Mouse (Mus musculus) limb, embryonic 14.5 days (tissue): ENCODE results near the gene Hcrtr1. TPM values are rescaled to one million over a fixed set of nuclear protein-coding genes. Genes with fewer than 3 reads are reported as not detected.

Source experiments
- ATAC-seq: fragments of 200-750 bp; cut with Nextera tagmentation; 2 replicates; pipeline ENCODE4 v1.8.0; 2017; ENCODE audit warnings: low read depth, moderate number of reproducible peaks, moderate TSS enrichment; ENCODE audit not compliant: low FRiP score
- DNase-seq: peaks from one replicate; pipeline ENCODE4 v3.0.0-alpha.2; 2015; ENCODE audit warnings: low spot score
- H3K27ac ChIP-seq: fragments of 300-500 bp; sonication (generic); replicated peaks from 2 replicates; pipeline ENCODE4 v1.5.1; 2014; ENCODE audit warnings: low read depth, mild to moderate bottlenecking, low read length, moderate library complexity, mixed read lengths
- H3K27me3 ChIP-seq: fragments of 300-500 bp; sonication (generic); 2 replicates; pipeline ENCODE4 v1.6.1; 2014; ENCODE audit warnings: low read length, mixed read lengths; ENCODE audit not compliant: control insufficient read depth, insufficient read depth
- H3K36me3 ChIP-seq: fragments of 300-500 bp; sonication (generic); 2 replicates; pipeline ENCODE4 v1.6.1; 2014; ENCODE audit warnings: mild to moderate bottlenecking, low read length, moderate library complexity, mixed read lengths; ENCODE audit not compliant: control insufficient read depth, insufficient read depth
- H3K4me1 ChIP-seq: fragments of 300-500 bp; sonication (generic); 2 replicates; pipeline ENCODE4 v1.6.1; 2014; ENCODE audit warnings: antibody characterized with exemption, low read length, mixed read lengths; ENCODE audit not compliant: control insufficient read depth, insufficient read depth
- H3K4me2 ChIP-seq: fragments of 300-500 bp; sonication (generic); replicated peaks from 2 replicates; pipeline ENCODE4 v1.6.1; 2014; ENCODE audit warnings: low read depth, mild to moderate bottlenecking, low read length, moderate library complexity; ENCODE audit not compliant: severe bottlenecking
- H3K4me3 ChIP-seq: fragments of 300-500 bp; sonication (generic); replicated peaks from 2 replicates; pipeline ENCODE4 v1.5.1; 2014; ENCODE audit warnings: low read length
- H3K9ac ChIP-seq: fragments of 300-500 bp; sonication (generic); 2 replicates; pipeline ENCODE4 v1.6.1; 2014; ENCODE audit warnings: mild to moderate bottlenecking, low read depth, low read length, moderate library complexity; ENCODE audit not compliant: severe bottlenecking
- H3K9me3 ChIP-seq: fragments of 300-500 bp; sonication (generic); 2 replicates; pipeline ENCODE4 v1.6.1; 2016; ENCODE audit warnings: low read length; ENCODE audit not compliant: control insufficient read depth
- POLR2A ChIP-seq: fragments of 200-500 bp; IDR thresholded peaks from 2 replicates; pipeline ENCODE4 v1.8.0; 2012; ENCODE audit warnings: inconsistent platforms, mild to moderate bottlenecking, moderate library complexity, borderline replicate concordance; ENCODE audit not compliant: insufficient read depth, insufficient read length; ENCODE audit errors: extremely low read depth
- WGBS: fragments of 180-500 bp; shearing (Covaris S2); extraction: QIAGEN DNeasy Blood & Tissue Kit; methylation state at CpG from one replicate; pipeline ENCODE4 v1.1.7; 2014; 5-methylcytosine and 5-hydroxymethylcytosine counted together
- polyA plus RNA-seq, 2 experiments: library from polyadenylated mRNA; depleted of rRNA in 1 of 2; stranded (reverse) in 1 of 2; unstranded in 1 of 2; fragments of >200 nt; fragmentation: Nextera tagmentation in 1 of 2; extraction: Ambion mirVana in 1 of 2; gene quantifications; 2 replicates each; pipeline versions ENCODE4 v1.2.1 to v1.2.3; 2012 to 2014

Gene Hcrtr1
- polyA plus RNA-seq, 2 experiments = 0.08 to 0.10 TPM

DNA sequence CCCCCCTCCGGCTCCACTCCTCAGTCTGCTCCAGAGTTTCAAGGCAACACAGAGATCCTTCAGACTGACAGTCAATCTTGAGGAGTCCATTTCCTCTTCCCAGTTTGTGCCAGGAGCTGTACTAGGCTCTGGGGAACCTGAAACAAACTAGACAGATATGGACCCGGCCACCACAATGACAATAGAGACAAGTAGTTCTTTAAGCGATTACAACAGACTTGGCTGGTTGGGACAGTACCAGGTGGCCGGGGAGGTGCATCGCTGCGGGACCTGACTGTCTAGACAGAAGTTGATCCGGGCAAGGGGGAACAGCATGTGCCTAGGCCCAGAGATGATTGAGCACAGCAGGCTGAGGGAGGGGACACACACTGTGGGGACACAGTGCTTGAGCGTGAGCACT is 38.0 kb downstream of the Hcrtr1 start:
- 0 out of 2 replicates have a peak, but pooled peaks have one; percentile 39 for ATAC-seq
- Histone ChIP-seq H3K4me3 (no peak overlapping the region), H3K4me2 (no peak overlapping the region), H3K27me3 (no peaks in the 10 kb centered on the region), H3K9me3 (0 out of 2 replicates have a peak, but pooled peaks cover 3% of the 10 kb centered on the region), H3K4me1 (peaks cover 10% of the 10 kb centered on the region; the same call in 1 of the 2 replicates), H3K27ac (no peak overlapping the region), H3K36me3 (peaks cover 17% of the 10 kb centered on the region), H3K9ac (no peak overlapping the region)
- DNase-seq = no peak
- 50% methylated on average over 8 of the region's 8 CpGs for WGBS
- no peak for TF ChIP-seq POLR2A

DNA sequence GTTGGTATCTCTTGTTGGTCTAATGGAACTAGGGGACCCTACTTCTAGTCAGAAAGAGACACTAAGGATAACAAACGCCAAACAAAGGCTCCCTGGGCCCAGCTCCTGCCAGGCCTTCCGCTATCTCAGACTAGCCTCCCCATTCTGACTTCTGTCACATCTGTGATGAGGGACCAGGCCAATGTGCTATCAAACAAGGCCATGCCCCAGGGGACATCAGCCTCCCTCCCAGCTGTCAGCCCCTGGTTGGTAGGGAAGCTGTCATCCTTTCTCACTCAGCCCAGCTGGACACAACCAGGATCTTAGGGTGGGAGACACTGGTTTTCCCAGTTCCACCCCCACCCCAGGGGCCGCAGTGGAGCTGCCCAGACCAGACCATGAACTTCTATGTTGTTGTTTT is 44.0 kb downstream of the Hcrtr1 start:
- no peaks in the 10 kb centered on the region for H3K9me3 ChIP-seq
- no peak for DNase-seq
- no peak overlapping the region for H3K27ac ChIP-seq
- H3K27me3 ChIP-seq = no peaks in the 10 kb centered on the region
- no peak overlapping the region for H3K4me2 ChIP-seq
- TF ChIP-seq POLR2A = no peak
- ATAC-seq = no peak
- no peak overlapping the region for H3K9ac ChIP-seq
- peaks cover 42% of the 10 kb centered on the region for H3K36me3 ChIP-seq
- WGBS = 54% methylated on average over 3 of the region's 3 CpGs
- H3K4me1 ChIP-seq = no peaks in the 10 kb centered on the region
- no peak overlapping the region for H3K4me3 ChIP-seq

DNA sequence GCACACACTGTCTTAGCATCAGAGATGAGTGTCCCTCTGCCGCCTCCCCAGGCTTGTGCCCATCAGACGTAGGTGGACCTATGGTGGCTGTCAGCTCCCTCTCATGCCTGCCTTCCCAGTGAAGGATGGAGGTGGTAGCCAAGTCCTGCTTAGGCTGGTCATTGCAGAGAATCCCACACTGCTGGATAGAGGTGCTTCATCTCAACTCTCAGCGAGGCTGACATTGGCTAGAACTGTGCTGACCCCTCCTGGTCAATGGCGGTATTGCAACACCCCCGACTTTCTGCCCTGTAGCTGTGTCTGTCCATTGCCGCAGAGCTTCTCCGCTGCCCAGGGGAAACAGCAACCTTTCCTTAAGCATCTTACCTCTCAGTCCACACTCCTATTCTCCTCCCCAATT is 51.9 kb downstream of the Hcrtr1 start:
- TF ChIP-seq POLR2A = no peak
- WGBS = 16% methylated on average over 7 of the region's 7 CpGs
- peak; percentile 35; the same call in 1 of the 2 replicates for ATAC-seq

DNA sequence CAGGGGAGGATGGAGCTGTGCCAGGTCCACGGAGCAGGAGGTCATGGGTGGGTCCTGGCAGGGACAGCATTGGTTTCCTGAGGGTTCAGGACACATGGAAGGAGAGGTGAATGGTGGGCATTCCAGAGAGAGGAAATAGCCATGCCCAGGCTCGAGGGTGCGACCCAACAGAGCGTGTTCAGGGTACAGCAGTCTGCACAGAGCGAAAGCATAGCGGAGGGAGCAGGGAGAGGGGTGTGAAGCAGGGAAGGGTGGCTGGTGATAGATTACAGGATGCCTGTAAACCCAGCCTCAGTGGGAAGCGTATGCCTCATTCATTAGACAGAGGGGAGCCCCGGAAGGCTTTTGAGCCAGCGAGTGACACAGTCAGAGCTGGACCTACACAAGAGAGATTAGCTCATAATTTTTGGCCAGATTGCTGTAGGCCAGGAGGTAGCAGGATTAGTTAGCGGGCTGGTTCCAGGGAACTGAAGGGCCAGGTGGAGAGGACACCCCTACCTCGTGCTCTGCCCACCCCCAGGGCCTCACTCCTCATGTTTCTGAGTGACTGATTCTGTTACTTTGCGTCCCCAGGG is 53.8 kb downstream of the Hcrtr1 start:
- no peak overlapping the region for H3K27ac ChIP-seq
- peaks cover 8% of the 10 kb centered on the region; the same call in 1 of the 2 replicates for H3K36me3 ChIP-seq
- H3K9me3 ChIP-seq = no peaks in the 10 kb centered on the region
- DNase-seq (no peak), ATAC-seq (no peak)
- no peaks in the 10 kb centered on the region; the same call in 1 of the 2 replicates for H3K27me3 ChIP-seq
- 56% methylated on average over 12 of the region's 12 CpGs for WGBS
- peaks cover 12% of the 10 kb centered on the region; the same call in 1 of the 2 replicates for H3K4me1 ChIP-seq
- H3K4me2 ChIP-seq = no peak overlapping the region
- H3K4me3 ChIP-seq = no peak overlapping the region
- no peak for TF ChIP-seq POLR2A
- H3K9ac ChIP-seq = no peak overlapping the region

More for the DNA sequence above, 51.9 kb downstream of the Hcrtr1 start:
- H3K9me3 ChIP-seq = no peaks in the 10 kb centered on the region
- peaks cover 13% of the 10 kb centered on the region; the same call in 1 of the 2 replicates for H3K36me3 ChIP-seq
- H3K4me3 ChIP-seq = no peak overlapping the region
- H3K4me1 ChIP-seq = no peaks in the 10 kb centered on the region
- no peak overlapping the region for H3K27ac ChIP-seq
- H3K9ac ChIP-seq = no peak overlapping the region
- peak; percentile 90 for DNase-seq
- H3K27me3 ChIP-seq = no peaks in the 10 kb centered on the region; the same call in 1 of the 2 replicates
- no peak overlapping the region for H3K4me2 ChIP-seq

DNA sequence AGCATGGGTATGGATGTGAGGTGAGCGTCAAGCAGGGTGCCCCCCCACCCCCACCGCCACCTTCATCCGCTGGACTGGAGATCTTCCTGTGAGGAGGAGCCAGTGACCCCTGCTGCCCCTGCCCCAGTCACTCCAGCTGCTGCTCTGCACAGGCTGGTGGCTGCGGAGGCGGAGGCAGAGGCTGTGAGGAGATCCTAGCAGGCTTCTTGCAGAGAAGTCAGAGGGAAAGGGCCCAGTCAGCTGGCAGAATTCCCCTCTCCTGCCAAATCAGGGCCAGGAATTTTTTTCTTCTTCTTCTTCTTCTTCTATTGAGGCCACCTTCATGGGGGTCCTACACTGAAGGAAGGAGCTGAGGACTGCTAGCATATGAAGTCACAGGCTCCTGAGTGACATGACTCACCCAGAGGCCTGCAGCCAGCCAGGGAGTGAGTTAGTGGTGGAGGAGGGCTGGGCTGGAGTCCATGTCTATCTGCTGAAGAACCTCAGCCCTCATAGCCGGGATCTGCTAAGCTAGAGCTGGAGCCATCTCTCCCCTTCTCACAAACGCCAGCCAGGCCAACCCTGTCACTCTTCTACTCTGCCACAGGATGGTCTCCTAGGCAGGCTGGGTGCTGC is 54.7 kb downstream of the Hcrtr1 start:
- no peak for ATAC-seq
- Histone ChIP-seq H3K27ac (no peak overlapping the region), H3K4me1 (peaks cover 16% of the 10 kb centered on the region; the same call in 1 of the 2 replicates), H3K4me2 (no peak overlapping the region), H3K4me3 (no peak overlapping the region), H3K9ac (no peak overlapping the region), H3K9me3 (no peaks in the 10 kb centered on the region), H3K27me3 (no peaks in the 10 kb centered on the region; the same call in 1 of the 2 replicates), H3K36me3 (0 out of 2 replicates have a peak, but pooled peaks cover 5% of the 10 kb centered on the region)
- no peak for TF ChIP-seq POLR2A
- DNase-seq = no peak
- WGBS = 50% methylated on average over 7 of the region's 7 CpGs
